Mouse (Mus musculus): ENCODE results near the gene Pira2. TPM values are rescaled to one million over a fixed set of nuclear protein-coding genes. Genes with fewer than 3 reads are reported as not detected.
"Not testable (repeated sequence)": the region's sequence is repeated elsewhere in the genome, so short reads cannot be mapped to it uniquely, and the experiment has no call there.

Gene Pira2
- 0.13 and 0.21 TPM in 2 replicates for polyA plus RNA-seq (2015; fragmentation: Nextera tagmentation; extraction: Ambion mirVana)

DNA sequence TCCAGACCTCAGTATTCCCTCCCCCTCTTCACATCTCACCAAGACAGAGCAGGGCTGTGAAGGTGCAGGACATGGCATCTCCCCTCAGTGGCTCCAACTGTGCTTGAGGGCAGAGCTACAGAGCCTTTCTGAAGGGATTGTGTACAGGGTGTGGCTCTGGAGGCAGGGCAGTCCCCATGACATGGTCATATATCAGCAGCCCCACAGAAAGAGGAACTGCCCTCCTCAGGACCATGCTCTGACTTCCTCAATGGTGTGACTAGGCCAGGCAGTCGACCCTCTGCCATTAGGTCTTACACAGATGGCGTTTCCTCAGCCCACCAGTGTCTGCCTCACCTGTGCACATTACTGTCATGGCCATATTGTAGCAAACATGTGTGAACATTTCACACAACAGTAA lies at the start of gene Pira2:
Gene Pira2, minus strand, starts transcription at position 101 of the 400 bp plus-strand sequence.
- not testable (repeated sequence) for H3K27ac ChIP-seq (ENCODE audit: low read length); ATAC-seq (ENCODE audit: low FRiP score, low TSS enrichment)
- no CpG with 5 or more reads among the region's 2 CpGs for WGBS

DNA sequence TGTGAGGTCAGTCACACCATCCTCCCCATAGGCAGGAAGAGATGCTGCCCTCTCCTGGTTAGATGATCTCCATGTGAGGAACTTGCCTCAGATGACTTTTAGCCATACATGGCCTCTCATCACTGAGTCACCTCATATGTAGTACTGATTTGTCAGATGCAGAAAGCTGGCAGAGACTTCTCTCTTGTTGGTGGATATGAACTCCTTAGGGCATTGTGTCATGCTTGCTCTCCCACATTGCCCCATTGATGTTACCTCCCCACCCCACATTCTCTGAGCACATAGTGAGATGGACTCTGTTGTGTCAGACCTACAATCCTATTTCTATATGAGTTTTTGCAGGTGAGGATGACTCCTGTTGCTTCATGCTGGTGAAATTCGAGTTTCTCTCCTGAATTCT lies 30.2 kb upstream of the Pira2 start:
- ATAC-seq (ENCODE audit: low FRiP score, low TSS enrichment); H3K4me1 ChIP-seq (ENCODE audit: insufficient read depth, low read length); H3K9me3 ChIP-seq (ENCODE audit: low read length); H3K27ac ChIP-seq (ENCODE audit: low read length); H3K4me2 ChIP-seq (replicated peaks; ENCODE audit: low read depth, low read length); H3K9ac ChIP-seq (replicated peaks; ENCODE audit: low read length); H3K4me3 ChIP-seq (ENCODE audit: low read length); H3K27me3 ChIP-seq (ENCODE audit: insufficient read depth, low read length); H3K36me3 ChIP-seq (ENCODE audit: insufficient read depth, low read length): not testable (repeated sequence)
- WGBS: no CpG with 5 or more reads among the region's 1 CpGs

More for the DNA sequence above, at the start of gene Pira2:
- not testable (repeated sequence) for H3K27me3 ChIP-seq (ENCODE audit: insufficient read depth, low read length); H3K4me1 ChIP-seq (ENCODE audit: insufficient read depth, low read length); H3K4me3 ChIP-seq (ENCODE audit: low read length); H3K36me3 ChIP-seq (ENCODE audit: insufficient read depth, low read length); H3K9me3 ChIP-seq (ENCODE audit: low read length); H3K9ac ChIP-seq (replicated peaks; ENCODE audit: low read length); H3K4me2 ChIP-seq (replicated peaks; ENCODE audit: low read depth, low read length)

DNA sequence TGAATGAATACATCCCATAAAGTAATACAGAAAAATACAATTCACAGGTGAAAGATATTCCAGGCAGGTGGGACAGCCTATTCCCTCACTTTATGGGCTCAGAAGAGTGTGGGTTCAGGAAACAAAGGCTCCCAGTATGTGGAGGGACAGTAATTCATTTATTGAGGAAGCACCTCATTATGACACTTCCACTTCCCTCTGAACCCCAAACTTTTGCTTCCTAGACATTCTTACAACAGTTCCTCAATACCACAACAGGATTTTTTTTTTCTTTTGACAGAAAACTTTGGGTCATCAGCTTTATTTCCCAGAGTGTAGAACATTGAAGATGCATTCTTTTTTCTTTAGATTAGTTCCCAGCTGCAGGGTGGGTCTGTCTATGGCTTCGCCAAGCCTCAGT lies 7.0 kb downstream of the Pira2 start:
- H3K27ac ChIP-seq (ENCODE audit: low read length); H3K9ac ChIP-seq (replicated peaks; ENCODE audit: low read length); H3K4me2 ChIP-seq (replicated peaks; ENCODE audit: low read depth, low read length); H3K4me1 ChIP-seq (ENCODE audit: insufficient read depth, low read length); H3K9me3 ChIP-seq (ENCODE audit: low read length); H3K27me3 ChIP-seq (ENCODE audit: insufficient read depth, low read length); H3K36me3 ChIP-seq (ENCODE audit: insufficient read depth, low read length); ATAC-seq (ENCODE audit: low FRiP score, low TSS enrichment); H3K4me3 ChIP-seq (ENCODE audit: low read length): not testable (repeated sequence)
- no CpG with 5 or more reads among the region's 1 CpGs for WGBS

GRCm38 (mm10) chr7:3830633-3831032 lies 14.2 kb downstream of the Pira2 start:
- not testable (repeated sequence) for ATAC-seq (ENCODE audit: low FRiP score, low TSS enrichment); H3K4me1 ChIP-seq (ENCODE audit: insufficient read depth, low read length); H3K4me3 ChIP-seq (ENCODE audit: low read length); H3K27me3 ChIP-seq (ENCODE audit: insufficient read depth, low read length); H3K36me3 ChIP-seq (ENCODE audit: insufficient read depth, low read length); H3K27ac ChIP-seq (ENCODE audit: low read length); H3K9ac ChIP-seq (replicated peaks; ENCODE audit: low read length); H3K9me3 ChIP-seq (ENCODE audit: low read length); H3K4me2 ChIP-seq (replicated peaks; ENCODE audit: low read depth, low read length)

GRCm38 (mm10) chr7:3825599-3825998 lies 19.3 kb downstream of the Pira2 start, which contains the start of gene Gm15448:
Gene Gm15448 (minus strand): TSS chr7:3825687.
- not testable (repeated sequence) for H3K4me3 ChIP-seq (ENCODE audit: low read length); H3K4me1 ChIP-seq (ENCODE audit: insufficient read depth, low read length); H3K27me3 ChIP-seq (ENCODE audit: insufficient read depth, low read length); H3K9me3 ChIP-seq (ENCODE audit: low read length); H3K27ac ChIP-seq (ENCODE audit: low read length); H3K9ac ChIP-seq (replicated peaks; ENCODE audit: low read length); ATAC-seq (ENCODE audit: low FRiP score, low TSS enrichment); H3K36me3 ChIP-seq (ENCODE audit: insufficient read depth, low read length); H3K4me2 ChIP-seq (replicated peaks; ENCODE audit: low read depth, low read length)
- WGBS: 58% methylated on average over 1 of the region's 3 CpGs

GRCm38 (mm10) chr7:3811912-3812311 lies 32.9 kb downstream of the Pira2 start:
- H3K4me3 ChIP-seq (ENCODE audit: low read length); H3K36me3 ChIP-seq (ENCODE audit: insufficient read depth, low read length); ATAC-seq (ENCODE audit: low FRiP score, low TSS enrichment); H3K27me3 ChIP-seq (ENCODE audit: insufficient read depth, low read length); H3K9me3 ChIP-seq (ENCODE audit: low read length); H3K9ac ChIP-seq (replicated peaks; ENCODE audit: low read length); H3K27ac ChIP-seq (ENCODE audit: low read length); H3K4me1 ChIP-seq (ENCODE audit: insufficient read depth, low read length); H3K4me2 ChIP-seq (replicated peaks; ENCODE audit: low read depth, low read length): not testable (repeated sequence)

- not testable (repeated sequence) for H3K9me3 ChIP-seq (ENCODE audit: low read length); H3K4me1 ChIP-seq (ENCODE audit: insufficient read depth, low read length); ATAC-seq (ENCODE audit: low FRiP score, low TSS enrichment); H3K27me3 ChIP-seq (ENCODE audit: insufficient read depth, low read length); H3K9ac ChIP-seq (replicated peaks; ENCODE audit: low read length); H3K27ac ChIP-seq (ENCODE audit: low read length); H3K4me3 ChIP-seq (ENCODE audit: low read length); H3K36me3 ChIP-seq (ENCODE audit: insufficient read depth, low read length); H3K4me2 ChIP-seq (replicated peaks; ENCODE audit: low read depth, low read length)
- 88% methylated on average over 4 of the region's 4 CpGs for WGBS
Observed at GRCm38 (mm10) chr7:3802935-3803334, 41.9 kb downstream of the Pira2 start.

DNA sequence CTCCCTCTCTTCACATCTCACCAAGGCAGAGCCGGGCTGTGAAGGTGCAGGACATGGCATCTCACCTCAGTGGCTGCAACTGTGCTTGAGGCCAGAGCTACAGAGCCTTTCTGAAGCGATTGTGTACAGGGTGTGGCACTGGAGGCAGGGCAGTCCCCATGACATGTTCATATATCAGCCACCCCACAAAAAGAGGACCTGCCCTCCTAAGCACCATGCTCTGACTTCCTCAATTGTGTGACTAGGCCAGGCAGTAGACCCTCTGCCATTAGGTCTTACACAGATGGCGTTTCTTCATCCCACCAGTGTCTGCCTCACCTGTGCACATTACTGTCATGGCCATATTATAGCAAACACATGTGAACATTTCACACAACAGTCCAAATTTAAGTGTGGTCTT lies 44.9 kb downstream of the Pira2 start:
- not testable (repeated sequence) for H3K27ac ChIP-seq (ENCODE audit: low read length); H3K4me3 ChIP-seq (ENCODE audit: low read length); H3K36me3 ChIP-seq (ENCODE audit: insufficient read depth, low read length); H3K4me1 ChIP-seq (ENCODE audit: insufficient read depth, low read length); ATAC-seq (ENCODE audit: low FRiP score, low TSS enrichment); H3K4me2 ChIP-seq (replicated peaks; ENCODE audit: low read depth, low read length); H3K9ac ChIP-seq (replicated peaks; ENCODE audit: low read length); H3K27me3 ChIP-seq (ENCODE audit: insufficient read depth, low read length); H3K9me3 ChIP-seq (ENCODE audit: low read length)
- 77% methylated on average over 3 of the region's 3 CpGs for WGBS

GRCm38 (mm10) chr7:3796286-3796685 lies 48.6 kb downstream of the Pira2 start:
- H3K4me2 ChIP-seq (replicated peaks; ENCODE audit: low read depth, low read length); H3K4me3 ChIP-seq (ENCODE audit: low read length); H3K9ac ChIP-seq (replicated peaks; ENCODE audit: low read length); ATAC-seq (ENCODE audit: low FRiP score, low TSS enrichment); H3K27ac ChIP-seq (ENCODE audit: low read length); H3K9me3 ChIP-seq (ENCODE audit: low read length); H3K36me3 ChIP-seq (ENCODE audit: insufficient read depth, low read length); H3K27me3 ChIP-seq (ENCODE audit: insufficient read depth, low read length); H3K4me1 ChIP-seq (ENCODE audit: insufficient read depth, low read length): not testable (repeated sequence)

Measured in kidney, embryonic 16.5 days (tissue).